Mouse (Mus musculus) heart, postnatal 0 days (tissue): ENCODE measurements at regions not wholly inside any gene's neighbourhood (a gene's known extent, or its start where the extent isn't known, plus 50 kb on each side); places are given as distances from the start of the nearest gene placed in this dataset.

Source experiments
- ATAC-seq: fragments of 200-750 bp; cut with Nextera tagmentation; 2 replicates; pipeline ENCODE4 v1.8.0; 2017; ENCODE audit warnings: low read depth, moderate number of reproducible peaks, moderate library complexity; ENCODE audit not compliant: insufficient read depth
- DNase-seq: peaks from one replicate; pipeline ENCODE4 v3.0.0-alpha.2; 2016; ENCODE audit warnings: low spot score
- H3K27ac ChIP-seq: fragments of 300-500 bp; sonication (generic); 2 replicates; pipeline ENCODE4 v1.5.1; 2014; ENCODE audit warnings: low read depth, mild to moderate bottlenecking
- H3K27me3 ChIP-seq: fragments of 300-500 bp; sonication (generic); 2 replicates; pipeline ENCODE4 v1.6.1; 2014; ENCODE audit warnings: low read length, mixed read lengths; ENCODE audit not compliant: control insufficient read depth, insufficient read depth
- H3K36me3 ChIP-seq: fragments of 300-500 bp; sonication (generic); replicated peaks from 2 replicates; pipeline ENCODE4 v1.6.1; 2014; ENCODE audit warnings: low read length, mixed read lengths; ENCODE audit not compliant: control insufficient read depth, insufficient read depth
- H3K4me1 ChIP-seq: fragments of 300-500 bp; sonication (generic); 2 replicates; pipeline ENCODE4 v1.6.1; 2014; ENCODE audit warnings: antibody characterized with exemption; ENCODE audit not compliant: control insufficient read depth, insufficient read depth
- H3K4me2 ChIP-seq: fragments of 300-500 bp; sonication (generic); 2 replicates; pipeline ENCODE4 v1.6.1; 2014; ENCODE audit warnings: low read depth, mild to moderate bottlenecking, low read length, moderate library complexity
- H3K4me3 ChIP-seq: fragments of 300-500 bp; sonication (generic); 2 replicates; pipeline ENCODE4 v1.5.1; 2014; ENCODE audit warnings: low read depth, low read length
- H3K9ac ChIP-seq: fragments of 300-500 bp; sonication (generic); replicated peaks from 2 replicates; pipeline ENCODE4 v1.6.1; 2014; ENCODE audit warnings: low read depth, low read length, mixed read lengths
- H3K9me3 ChIP-seq: fragments of 300-500 bp; sonication (generic); replicated peaks from 2 replicates; pipeline ENCODE4 v1.6.1; 2016; ENCODE audit warnings: low read length; ENCODE audit not compliant: control insufficient read depth
- CTCF ChIP-seq: IDR thresholded peaks from 2 replicates; pipeline ENCODE4 v1.5.1; 2016; ENCODE audit warnings: antibody characterized with exemption, control low read depth, low read depth
- EP300 ChIP-seq: IDR thresholded peaks from 2 replicates; pipeline ENCODE4 v1.6.1; 2016; ENCODE audit warnings: antibody characterized with exemption, low read depth
- WGBS: fragments of 180-500 bp; shearing (Covaris S2); extraction: QIAGEN DNeasy Blood & Tissue Kit; methylation state at CpG from one replicate; pipeline ENCODE4 v1.1.7; 2014; 5-methylcytosine and 5-hydroxymethylcytosine counted together

DNA sequence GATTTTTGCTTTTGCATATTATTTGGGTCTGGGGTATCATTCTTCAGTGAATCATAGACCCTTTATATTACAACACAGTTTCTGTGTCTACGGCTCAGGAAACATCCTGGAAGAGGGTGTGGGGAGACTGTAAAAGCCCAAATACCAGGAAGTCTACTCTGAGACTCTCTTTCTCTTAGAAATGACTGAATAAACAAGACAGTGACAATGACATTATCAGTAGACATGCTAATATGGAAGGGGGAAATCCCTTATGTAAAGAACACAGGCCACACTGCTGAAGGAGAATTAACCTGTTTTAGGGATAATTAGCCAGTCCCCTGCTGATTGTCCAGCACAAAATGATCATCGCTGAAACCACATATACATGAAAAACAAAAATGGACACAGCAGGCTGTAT is 88.5 kb upstream of the Rgs1 start:
- WGBS = 69% methylated on average over 2 of the region's 2 CpGs
- Histone ChIP-seq H3K4me2 (no peak overlapping the region), H3K9me3 (no peaks in the 10 kb centered on the region), H3K36me3 (no peaks in the 10 kb centered on the region), H3K27ac (no peak overlapping the region), H3K4me3 (no peak overlapping the region), H3K4me1 (no peaks in the 10 kb centered on the region), H3K9ac (no peak overlapping the region), H3K27me3 (no peaks in the 10 kb centered on the region)
- DNase-seq (no peak), ATAC-seq (no peak)
- TF ChIP-seq EP300 (no peak), CTCF (no peak)

DNA sequence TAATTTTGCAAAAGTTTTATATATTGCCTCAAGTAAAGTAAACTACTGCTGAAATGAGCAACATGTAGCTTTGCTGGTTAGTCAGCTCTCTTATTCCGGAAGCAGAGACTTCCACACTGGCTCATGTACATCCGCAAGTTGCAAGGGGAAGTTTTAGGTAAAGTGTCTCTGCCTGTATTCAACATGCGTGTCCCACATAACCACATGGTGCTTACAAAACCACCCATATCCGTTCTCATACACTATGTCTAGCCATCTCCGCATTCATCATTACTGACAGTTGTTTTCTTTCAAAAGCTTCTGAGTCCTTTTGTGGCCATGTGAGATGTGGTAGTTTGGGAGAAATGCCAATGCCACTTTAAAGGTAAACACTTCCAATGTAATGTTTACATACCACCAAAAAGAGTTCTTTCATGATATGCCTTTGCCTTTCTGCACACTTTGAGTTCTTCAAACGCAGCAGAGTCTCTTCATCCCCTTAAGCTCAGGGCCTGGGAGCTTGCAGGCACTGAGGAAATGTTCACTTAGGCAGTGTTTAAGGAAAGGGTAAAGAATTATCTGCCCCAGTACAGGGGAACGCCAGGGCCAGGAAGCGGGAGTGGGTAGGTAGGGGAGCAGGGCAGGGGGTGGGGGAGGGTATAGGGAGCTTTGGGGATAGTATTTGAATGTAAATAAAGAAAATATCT is 81.5 kb upstream of the Rgs1 start:
- no peak overlapping the region for H3K27ac ChIP-seq
- H3K4me2 ChIP-seq = no peak overlapping the region
- no peak overlapping the region for H3K9ac ChIP-seq
- no peak overlapping the region for H3K4me3 ChIP-seq
- H3K4me1 ChIP-seq = no peaks in the 10 kb centered on the region
- TF ChIP-seq CTCF = no peak
- TF ChIP-seq EP300 = no peak
- WGBS = 67% methylated on average over 8 of the region's 8 CpGs
- H3K27me3 ChIP-seq = no peaks in the 10 kb centered on the region
- H3K9me3 ChIP-seq = no peaks in the 10 kb centered on the region
- no peaks in the 10 kb centered on the region for H3K36me3 ChIP-seq
- ATAC-seq (no peak), DNase-seq (no peak)

DNA sequence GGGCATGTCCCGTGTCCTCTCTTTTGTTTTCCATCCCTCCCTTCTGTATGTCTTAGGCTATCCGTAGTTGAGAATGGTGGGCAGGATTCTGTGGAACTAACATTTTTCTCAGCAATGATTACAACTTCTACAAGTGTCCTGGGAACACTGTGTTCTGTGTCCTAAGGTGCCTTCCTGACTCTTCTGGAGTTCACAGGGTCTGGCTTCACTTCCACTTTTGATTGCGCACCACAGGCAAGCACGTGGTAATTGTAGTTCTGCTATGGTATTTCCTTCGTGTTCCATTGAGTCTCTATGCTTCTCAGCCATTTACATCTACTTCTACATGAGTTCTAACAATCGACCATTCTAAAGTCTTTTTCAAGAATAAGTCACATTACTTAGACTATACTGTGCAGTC is 70.4 kb upstream of the Rgs1 start:
- H3K27me3 ChIP-seq = no peaks in the 10 kb centered on the region
- no peaks in the 10 kb centered on the region for H3K9me3 ChIP-seq
- H3K9ac ChIP-seq = no peak overlapping the region
- no peak for DNase-seq
- no peak overlapping the region for H3K27ac ChIP-seq
- H3K4me3 ChIP-seq = no peak overlapping the region
- no peaks in the 10 kb centered on the region for H3K4me1 ChIP-seq
- no peak for ATAC-seq
- TF ChIP-seq CTCF (no peak), EP300 (no peak)
- H3K36me3 ChIP-seq = no peaks in the 10 kb centered on the region
- 72% methylated on average over 6 of the region's 6 CpGs for WGBS
- H3K4me2 ChIP-seq = no peak overlapping the region

DNA sequence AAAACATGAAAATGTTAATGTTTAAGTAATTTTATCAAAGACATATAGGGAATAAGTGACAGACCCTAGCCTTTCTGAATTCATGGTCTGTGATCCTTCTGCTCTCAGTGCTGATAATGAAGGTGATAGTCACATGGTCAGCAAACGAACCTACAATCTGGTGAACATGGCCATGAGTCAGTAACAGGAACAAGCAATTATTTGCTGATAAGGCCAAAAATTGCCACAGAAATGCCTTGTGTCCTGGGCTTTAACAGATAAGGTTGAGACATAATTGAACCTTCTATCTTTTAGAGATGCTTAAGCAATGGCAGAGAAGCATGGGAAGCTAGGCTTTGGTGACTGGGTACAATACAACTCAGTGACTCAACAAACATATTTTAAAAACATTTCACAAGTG is 69.2 kb upstream of the Rgs1 start:
- Histone ChIP-seq H3K9ac (no peak overlapping the region), H3K27me3 (no peaks in the 10 kb centered on the region), H3K4me1 (no peaks in the 10 kb centered on the region), H3K4me3 (no peak overlapping the region), H3K36me3 (no peaks in the 10 kb centered on the region), H3K9me3 (no peaks in the 10 kb centered on the region), H3K27ac (no peak overlapping the region), H3K4me2 (no peak overlapping the region)
- DNase-seq = no peak
- no peak for ATAC-seq
- TF ChIP-seq CTCF = no peak
- no peak for TF ChIP-seq EP300
- 17% methylated on average over 1 of the region's 1 CpGs for WGBS

DNA sequence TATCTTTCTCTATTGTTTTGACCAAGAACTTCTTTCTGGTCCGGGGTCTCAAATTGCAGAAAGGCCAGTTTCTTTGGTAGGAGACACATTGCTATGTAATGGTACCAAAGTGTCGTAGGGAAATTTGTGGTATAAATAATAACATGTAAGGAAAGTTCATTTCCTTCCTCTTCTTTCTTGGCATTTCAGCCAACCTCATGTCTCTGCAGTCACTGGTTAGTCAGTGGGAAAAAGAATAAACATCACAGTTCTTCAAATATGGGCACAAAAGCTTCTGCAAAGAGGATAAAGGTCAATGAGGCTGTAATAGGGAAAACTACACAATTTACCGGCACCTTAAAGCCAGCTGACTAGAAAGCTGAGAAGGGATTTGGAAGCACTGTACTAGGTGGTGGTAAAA is 68.5 kb upstream of the Rgs1 start:
- no peaks in the 10 kb centered on the region for H3K36me3 ChIP-seq
- H3K9ac ChIP-seq = no peak overlapping the region
- no peak overlapping the region for H3K4me2 ChIP-seq
- ATAC-seq (no peak), DNase-seq (no peak)
- no peak overlapping the region for H3K27ac ChIP-seq
- no peaks in the 10 kb centered on the region for H3K4me1 ChIP-seq
- TF ChIP-seq EP300 (no peak), CTCF (no peak)
- WGBS = 66% methylated on average over 3 of the region's 3 CpGs
- H3K9me3 ChIP-seq = no peaks in the 10 kb centered on the region
- no peaks in the 10 kb centered on the region for H3K27me3 ChIP-seq
- H3K4me3 ChIP-seq = no peak overlapping the region

DNA sequence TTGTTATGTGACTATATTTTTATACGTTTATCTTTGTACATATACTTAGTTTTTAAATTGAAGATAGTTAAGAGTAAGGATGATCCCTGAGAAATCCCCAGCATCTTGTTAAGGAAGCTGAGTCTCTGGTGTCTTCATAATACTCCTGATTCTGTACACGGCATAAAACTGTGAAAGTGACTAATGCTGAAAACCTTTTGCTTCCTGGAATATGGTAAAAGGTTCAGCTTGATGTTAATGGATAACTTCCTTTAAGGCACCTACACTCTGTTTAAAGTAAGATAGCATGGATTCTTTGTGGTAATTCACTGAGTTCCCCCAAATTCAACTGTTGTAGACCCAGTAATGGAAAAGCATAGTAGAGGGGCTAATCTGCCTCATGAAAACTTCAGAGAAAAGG is 67.2 kb upstream of the Rgs1 start:
- ATAC-seq = no peak
- Histone ChIP-seq H3K4me3 (no peak overlapping the region), H3K27ac (no peak overlapping the region), H3K9ac (no peak overlapping the region), H3K27me3 (no peaks in the 10 kb centered on the region), H3K36me3 (no peaks in the 10 kb centered on the region), H3K4me2 (no peak overlapping the region), H3K9me3 (no peaks in the 10 kb centered on the region), H3K4me1 (no peaks in the 10 kb centered on the region)
- no peak for DNase-seq
- 70% methylated on average over 2 of the region's 2 CpGs for WGBS
- no peak for TF ChIP-seq EP300
- TF ChIP-seq CTCF = no peak
